Mouse (Mus musculus) liver, embryonic 14.5 days (tissue): ENCODE results near the gene Mcf2l.

Source experiments
- CTCF ChIP-seq: IDR thresholded peaks from 2 replicates; pipeline ENCODE4 v1.5.1; 2016; ENCODE audit warnings: antibody characterized with exemption, low read depth, control low read depth
- EP300 ChIP-seq: IDR thresholded peaks from 2 replicates; pipeline ENCODE4 v1.6.1; 2016; ENCODE audit warnings: antibody characterized with exemption, low read depth

GRCm38 (mm10) chr8:12892882-12893446 is 19.4 kb downstream of the Mcf2l start:
- no peak for TF ChIP-seq CTCF
- TF ChIP-seq EP300, result no peak
